Mouse (Mus musculus) kidney, postnatal 0 days (tissue): ENCODE data around the gene Cadm4. TPM values are rescaled to one million over a fixed set of nuclear protein-coding genes. Genes with fewer than 3 reads are reported as not detected.

Experiments used
- ATAC-seq: fragments of 200-750 bp; cut with Nextera tagmentation; replicated peaks from 2 replicates; pipeline ENCODE4 v1.8.0; 2017; ENCODE audit warnings: low read depth, moderate number of reproducible peaks, moderate TSS enrichment, moderate library complexity; ENCODE audit not compliant: low FRiP score
- DNase-seq: peaks from one replicate; pipeline ENCODE4 v3.0.0-alpha.2; 2016; ENCODE audit warnings: low spot score
- H3K27ac ChIP-seq: fragments of 300-500 bp; sonication (generic); 2 replicates; pipeline ENCODE4 v1.5.1; 2014; ENCODE audit warnings: mild to moderate bottlenecking
- H3K27me3 ChIP-seq: fragments of 300-500 bp; sonication (generic); 2 replicates; pipeline ENCODE4 v1.6.1; 2014; ENCODE audit warnings: low read length, mixed read lengths; ENCODE audit not compliant: insufficient read depth
- H3K36me3 ChIP-seq: fragments of 300-500 bp; sonication (generic); 2 replicates; pipeline ENCODE4 v1.6.1; 2014; ENCODE audit warnings: low read length, mixed read lengths; ENCODE audit not compliant: insufficient read depth
- H3K4me1 ChIP-seq: fragments of 300-500 bp; sonication (generic); replicated peaks from 2 replicates; pipeline ENCODE4 v1.6.1; 2014; ENCODE audit warnings: antibody characterized with exemption, low read length, mixed read lengths; ENCODE audit not compliant: insufficient read depth
- H3K4me2 ChIP-seq: fragments of 300-500 bp; sonication (generic); 2 replicates; pipeline ENCODE4 v1.6.1; 2014; ENCODE audit warnings: mild to moderate bottlenecking, low read length, moderate library complexity, mixed read lengths
- H3K4me3 ChIP-seq: fragments of 300-500 bp; sonication (generic); replicated peaks from 2 replicates; pipeline ENCODE4 v1.5.1; 2014; ENCODE audit warnings: low read depth, low read length
- H3K9ac ChIP-seq: fragments of 300-500 bp; sonication (generic); 2 replicates; pipeline ENCODE4 v1.6.1; 2014; ENCODE audit warnings: low read depth, low read length
- H3K9me3 ChIP-seq: fragments of 300-500 bp; sonication (generic); replicated peaks from 2 replicates; pipeline ENCODE4 v1.6.1; 2016; ENCODE audit warnings: low read length, inconsistent platforms, mixed read lengths
- CTCF ChIP-seq: IDR thresholded peaks from 2 replicates; pipeline ENCODE4 v1.5.1; 2016; ENCODE audit warnings: antibody characterized with exemption, low read depth, mild to moderate bottlenecking, moderate library complexity
- WGBS: fragments of 180-500 bp; shearing (Covaris S2); extraction: QIAGEN DNeasy Blood & Tissue Kit; methylation state at CpG from one replicate; pipeline ENCODE4 v1.1.7; 2014; 5-methylcytosine and 5-hydroxymethylcytosine counted together
- polyA plus RNA-seq: library from polyadenylated mRNA; unstranded; fragments of >200 nt; fragmentation: Nextera tagmentation; extraction: Ambion mirVana; gene quantifications from 2 replicates; pipeline ENCODE4 v1.2.1, GENCODE M21; 2015

Cadm4 gene
- 7.1 and 8.2 TPM in 2 replicates for polyA plus RNA-seq

GRCm38 (mm10) chr7:24481474-24482207 lies at the start of gene Cadm4:
Gene Cadm4, plus strand, starts transcription at chr7:24482023.
- no peak within 1 kb of the TSS for H3K27ac ChIP-seq
- 0 out of 2 replicates have a peak, but pooled peaks cover 4% of the 10 kb centered on the region for H3K4me1 ChIP-seq
- H3K36me3 ChIP-seq = no peaks in the 10 kb centered on the region
- no peak for TF ChIP-seq CTCF
- H3K4me2 ChIP-seq = peak within 1 kb of the TSS; percentile 97
- ATAC-seq = peak; percentile 85
- no peaks in the 10 kb centered on the region; the same call in 1 of the 2 replicates for H3K27me3 ChIP-seq
- peak within 1 kb of the TSS; percentile 69 for H3K9ac ChIP-seq
- peak within 1 kb of the TSS; percentile 64 for H3K4me3 ChIP-seq
- no peaks in the 10 kb centered on the region for H3K9me3 ChIP-seq
- under 1% methylated on average over 76 of the region's 83 CpGs for WGBS
- peak; percentile 81 for DNase-seq

- Histone ChIP-seq H3K4me2 (no peak overlapping the region), H3K27me3 (no peaks in the 10 kb centered on the region), H3K27ac (no peak overlapping the region), H3K9ac (no peak overlapping the region), H3K9me3 (no peaks in the 10 kb centered on the region), H3K36me3 (no peaks in the 10 kb centered on the region), H3K4me3 (no peak overlapping the region), H3K4me1 (no peaks in the 10 kb centered on the region)
- WGBS = 68% methylated on average over 5 of the region's 5 CpGs
- no peak for TF ChIP-seq CTCF
- ATAC-seq (no peak), DNase-seq (no peak)
Observed at GRCm38 (mm10) chr7:24435305-24435704, 46.5 kb upstream of the Cadm4 start.

- no peak for ATAC-seq
- DNase-seq = no peak
- Histone ChIP-seq H3K4me1 (no peaks in the 10 kb centered on the region), H3K4me2 (no peak overlapping the region), H3K27ac (no peak overlapping the region), H3K36me3 (no peaks in the 10 kb centered on the region), H3K4me3 (no peak overlapping the region), H3K9me3 (no peaks in the 10 kb centered on the region), H3K9ac (no peak overlapping the region), H3K27me3 (no peaks in the 10 kb centered on the region)
- WGBS = 71% methylated on average over 10 of the region's 10 CpGs
- TF ChIP-seq CTCF = no peak
Observed at GRCm38 (mm10) chr7:24437981-24438380, 43.8 kb upstream of the Cadm4 start.

GRCm38 (mm10) chr7:24439191-24439590 lies 42.6 kb upstream of the Cadm4 start:
- no peak overlapping the region for H3K9ac ChIP-seq
- H3K4me1 ChIP-seq = no peaks in the 10 kb centered on the region
- no peak for ATAC-seq
- no peak for TF ChIP-seq CTCF
- no peak overlapping the region for H3K4me3 ChIP-seq
- H3K27ac ChIP-seq = no peak overlapping the region
- no peaks in the 10 kb centered on the region for H3K9me3 ChIP-seq
- no peak overlapping the region for H3K4me2 ChIP-seq
- WGBS = 85% methylated on average over 6 of the region's 6 CpGs
- no peak for DNase-seq
- no peaks in the 10 kb centered on the region for H3K36me3 ChIP-seq
- no peaks in the 10 kb centered on the region for H3K27me3 ChIP-seq

- H3K4me3 ChIP-seq = no peak overlapping the region
- no peak overlapping the region for H3K4me2 ChIP-seq
- TF ChIP-seq CTCF = no peak
- H3K27me3 ChIP-seq = no peaks in the 10 kb centered on the region
- ATAC-seq (no peak), DNase-seq (no peak)
- H3K36me3 ChIP-seq = no peaks in the 10 kb centered on the region
- no peak overlapping the region for H3K9ac ChIP-seq
- H3K9me3 ChIP-seq = no peaks in the 10 kb centered on the region
- no peaks in the 10 kb centered on the region for H3K4me1 ChIP-seq
- WGBS = 70% methylated on average over 7 of the region's 7 CpGs
- H3K27ac ChIP-seq = no peak overlapping the region
Observed at GRCm38 (mm10) chr7:24439891-24440290, 41.9 kb upstream of the Cadm4 start.

- peak; percentile 87 for DNase-seq
- 11% methylated on average over 1 of the region's 1 CpGs for WGBS
- peak; percentile 75 for ATAC-seq
- H3K4me2 ChIP-seq = no peak overlapping the region
- no peak overlapping the region for H3K9ac ChIP-seq
- no peaks in the 10 kb centered on the region for H3K36me3 ChIP-seq
- no peak overlapping the region for H3K4me3 ChIP-seq
- no peaks in the 10 kb centered on the region for H3K4me1 ChIP-seq
- H3K27ac ChIP-seq = no peak overlapping the region
- no peaks in the 10 kb centered on the region for H3K9me3 ChIP-seq
- H3K27me3 ChIP-seq = no peaks in the 10 kb centered on the region
- peak; percentile 99 for TF ChIP-seq CTCF
Observed at GRCm38 (mm10) chr7:24441785-24442184, 40.0 kb upstream of the Cadm4 start.

- Histone ChIP-seq H3K27ac (no peak overlapping the region), H3K4me3 (no peak overlapping the region), H3K9ac (no peak overlapping the region), H3K27me3 (no peaks in the 10 kb centered on the region), H3K4me1 (no peaks in the 10 kb centered on the region), H3K4me2 (no peak overlapping the region), H3K9me3 (no peaks in the 10 kb centered on the region), H3K36me3 (no peaks in the 10 kb centered on the region)
- ATAC-seq = no peak
- DNase-seq = no peak
- WGBS = 51% methylated on average over 8 of the region's 8 CpGs
- no peak for TF ChIP-seq CTCF
Observed at GRCm38 (mm10) chr7:24442313-24442712, 39.5 kb upstream of the Cadm4 start.
